Mouse (Mus musculus) T-cell, adult 2 months (primary cell): ENCODE results near the gene Edc3.
"Not testable (repeated sequence)": the region's sequence is repeated elsewhere in the genome, so short reads cannot be mapped to it uniquely, and the experiment has no call there.

Source experiments
- DNase-seq: peaks from one replicate; pipeline ENCODE4 v3.0.0; 2022; ENCODE audit warnings: low spot score

Edc3 gene

DNA sequence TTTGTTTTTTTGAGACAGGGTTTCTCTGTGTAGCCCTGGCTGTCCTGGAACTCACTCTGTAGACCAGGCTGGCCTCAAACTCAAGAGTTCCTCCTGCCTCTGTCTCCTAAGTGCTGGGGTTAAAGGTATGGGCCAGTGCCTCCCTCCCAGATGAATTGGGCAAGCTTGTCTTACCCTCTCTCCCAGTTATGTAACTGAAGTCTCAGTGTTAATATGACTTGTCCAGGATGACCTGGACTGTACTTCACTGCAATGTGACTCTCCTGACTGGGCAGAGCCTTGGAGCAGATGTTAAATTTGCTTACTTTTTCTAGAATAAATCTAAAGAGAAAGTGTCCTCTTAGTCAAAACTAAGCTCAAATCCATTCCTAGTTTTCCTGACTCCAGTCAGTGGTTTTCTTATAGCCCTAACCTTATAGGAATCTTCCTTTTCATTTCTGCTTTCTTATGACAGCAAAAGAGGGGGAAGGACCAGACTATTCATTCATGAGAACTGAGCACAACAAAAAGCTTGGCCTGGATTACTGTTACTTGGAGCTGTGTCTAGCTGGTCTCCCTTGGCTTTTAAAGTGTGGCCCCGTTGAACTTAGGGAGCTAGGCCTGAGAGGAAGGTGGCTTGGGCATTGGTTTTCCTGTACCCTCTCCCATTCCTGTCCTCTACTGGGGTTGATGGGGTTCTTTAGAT is 9.7 kb upstream of the Edc3 start:
- DNase-seq, result no peak

DNA sequence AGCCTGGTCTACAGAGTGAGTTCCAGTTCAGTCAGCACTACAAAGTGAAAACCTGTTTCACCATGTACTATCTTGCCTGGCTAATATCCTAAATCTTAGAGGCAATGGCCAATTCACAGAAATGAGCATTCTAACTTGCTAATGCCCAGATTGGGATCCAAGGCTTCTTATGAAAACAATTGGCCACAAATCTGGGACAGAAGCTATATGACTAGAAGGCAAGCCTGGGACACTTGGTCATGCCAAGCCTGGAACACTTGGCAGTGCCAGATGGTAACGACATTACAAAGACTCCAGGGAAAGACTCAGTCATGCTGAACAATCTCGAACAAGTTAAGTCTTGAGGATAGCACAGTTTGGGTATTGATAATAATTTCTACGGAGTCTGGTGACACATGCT is 1.8 kb upstream of the Edc3 start:
- DNase-seq, result no peak

DNA sequence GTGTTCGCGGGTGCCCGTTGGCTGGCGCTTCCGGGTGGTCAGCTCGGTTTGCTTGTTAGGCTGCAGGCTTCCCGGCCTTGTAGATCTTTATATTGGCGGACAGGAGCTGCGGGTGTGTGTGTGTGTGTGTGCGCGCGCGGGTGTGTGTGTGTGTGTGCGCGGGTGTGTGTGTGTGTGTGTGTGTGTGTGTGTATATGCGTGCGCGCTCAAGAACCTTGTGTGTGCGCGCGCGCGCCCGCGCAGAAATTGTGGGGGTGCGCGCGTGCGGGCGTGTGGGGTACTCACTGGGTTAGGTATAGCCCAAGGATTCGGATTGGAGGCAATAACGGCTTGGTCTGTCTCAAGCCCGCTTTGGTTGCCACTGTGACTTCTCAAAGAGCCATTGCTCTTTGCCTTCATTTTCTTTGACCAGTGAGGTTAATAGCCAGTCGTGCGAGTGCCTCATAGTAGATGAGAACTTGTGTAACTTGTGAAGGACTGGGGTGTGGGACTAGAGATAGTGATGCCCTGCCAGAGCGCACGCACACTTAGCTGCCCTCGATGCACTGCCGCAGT is 457 bp downstream of the Edc3 start:
- DNase-seq, result no peak

DNA sequence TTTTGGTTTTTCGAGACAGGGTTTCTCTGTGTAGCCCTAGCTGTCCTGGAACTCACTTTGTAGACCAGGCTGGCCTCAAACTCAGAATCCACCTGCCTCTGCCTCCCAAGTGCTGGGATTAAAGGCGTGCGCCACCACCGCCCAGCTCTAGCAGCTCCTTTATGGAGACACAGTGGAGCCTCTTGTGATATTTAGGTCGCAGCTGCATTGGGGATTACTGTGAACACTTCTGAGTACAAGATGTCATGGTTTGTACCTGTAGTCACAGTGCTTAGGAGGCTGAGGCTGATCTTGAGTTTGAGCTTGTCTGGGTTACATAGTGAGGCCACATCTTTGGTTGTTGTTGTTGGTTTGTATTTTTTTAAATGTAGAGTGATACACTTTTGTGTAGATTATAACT is 1.9 kb downstream of the Edc3 start:
- DNase-seq, result not testable (repeated sequence)

DNA sequence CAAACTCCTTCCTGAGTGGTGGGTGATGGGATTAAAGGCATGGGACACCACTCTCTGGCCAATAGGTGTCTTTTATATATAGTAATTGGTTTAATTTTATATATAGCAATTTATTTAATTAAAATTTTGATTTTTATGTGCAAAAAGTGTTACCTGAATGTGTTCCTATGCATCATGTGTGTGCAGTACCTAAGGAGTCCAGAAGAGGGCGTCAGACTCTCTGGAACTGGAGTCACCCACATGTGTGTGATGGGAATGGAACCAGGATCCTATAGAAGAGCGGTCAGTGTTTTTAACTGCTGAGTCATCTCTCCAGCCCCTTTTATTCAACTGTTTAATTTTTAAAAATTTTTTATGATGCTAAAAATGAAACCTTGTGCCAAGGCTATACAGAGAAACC is 3.9 kb downstream of the Edc3 start:
- no peak for DNase-seq

DNA sequence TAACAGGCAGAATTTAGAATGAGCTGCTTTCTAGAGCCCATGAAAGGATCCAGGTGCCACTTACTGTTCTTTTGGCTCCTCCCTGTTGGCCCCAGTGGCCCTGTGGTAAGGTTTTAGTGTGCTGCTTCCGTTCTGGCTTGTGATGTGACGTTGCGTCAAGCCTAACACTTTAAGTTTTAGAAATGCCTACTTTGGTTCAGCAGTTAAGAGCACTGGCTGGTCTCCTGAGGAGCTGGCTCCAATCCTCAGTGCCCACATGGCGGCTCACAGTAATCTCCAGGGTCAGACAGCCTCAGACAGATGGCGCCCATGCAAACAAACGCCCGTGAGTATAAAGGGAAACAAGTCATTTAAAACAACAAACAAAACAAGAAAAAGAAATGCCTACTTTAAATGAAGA is 10.1 kb downstream of the Edc3 start:
- no peak for DNase-seq

DNA sequence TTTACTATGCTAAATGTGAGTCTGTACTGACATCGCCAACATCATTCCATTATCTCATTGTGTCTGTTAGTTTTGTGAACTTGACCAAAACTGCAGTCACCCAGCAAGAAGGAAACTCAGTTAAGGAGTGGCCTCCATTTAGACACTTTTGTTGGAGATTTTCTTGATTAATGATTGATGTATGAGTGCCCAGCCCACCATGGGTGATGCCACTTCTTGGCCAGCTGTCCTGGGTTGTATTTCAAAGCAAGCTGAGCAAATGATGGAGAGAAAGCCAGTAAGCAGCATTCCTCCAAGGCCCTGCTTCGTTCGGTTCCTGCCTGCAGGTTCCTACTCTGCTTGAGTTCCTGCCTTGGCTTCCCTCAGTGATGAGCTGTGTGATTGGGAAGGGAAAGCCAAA is 12.4 kb downstream of the Edc3 start:
- no peak for DNase-seq

DNA sequence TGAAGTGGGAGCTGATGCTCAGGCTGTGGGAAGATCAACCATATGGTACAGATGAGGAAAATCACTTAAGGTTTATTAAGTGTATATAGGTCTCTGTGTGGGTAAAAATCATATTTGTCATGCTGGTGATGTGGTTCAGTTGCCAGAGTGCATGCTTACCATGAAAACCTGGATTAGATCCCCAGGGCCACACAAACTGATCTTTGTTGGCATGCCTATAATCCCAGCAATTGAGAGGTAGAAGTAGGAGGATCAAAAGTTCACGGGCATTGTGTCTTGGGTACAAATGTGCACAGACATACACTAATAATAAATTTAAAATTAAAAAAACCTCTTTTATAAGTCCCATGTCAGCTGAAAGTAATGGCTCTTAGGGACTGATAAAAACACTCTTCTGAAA is 14.0 kb downstream of the Edc3 start:
- DNase-seq, result no peak

DNA sequence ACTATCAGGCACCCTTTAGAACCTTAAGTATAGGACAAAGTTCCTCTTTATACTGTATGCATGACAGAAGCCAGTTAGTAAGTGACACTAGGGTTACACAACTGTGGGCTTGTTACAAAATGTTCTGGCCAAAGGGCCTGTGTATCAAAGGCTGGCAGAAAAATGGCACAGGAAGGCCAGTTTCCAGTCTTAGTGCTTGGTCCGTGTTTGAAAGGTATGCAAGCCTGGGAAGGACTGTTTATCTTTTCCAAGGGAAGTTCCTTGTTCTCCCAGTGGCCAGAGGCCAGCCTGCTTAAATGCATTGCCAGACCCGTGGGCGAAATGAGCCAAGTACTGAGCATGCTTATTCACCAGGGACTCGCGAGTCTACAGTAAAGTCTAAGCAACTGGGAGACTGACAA is 15.0 kb downstream of the Edc3 start:
- DNase-seq, result no peak

DNA sequence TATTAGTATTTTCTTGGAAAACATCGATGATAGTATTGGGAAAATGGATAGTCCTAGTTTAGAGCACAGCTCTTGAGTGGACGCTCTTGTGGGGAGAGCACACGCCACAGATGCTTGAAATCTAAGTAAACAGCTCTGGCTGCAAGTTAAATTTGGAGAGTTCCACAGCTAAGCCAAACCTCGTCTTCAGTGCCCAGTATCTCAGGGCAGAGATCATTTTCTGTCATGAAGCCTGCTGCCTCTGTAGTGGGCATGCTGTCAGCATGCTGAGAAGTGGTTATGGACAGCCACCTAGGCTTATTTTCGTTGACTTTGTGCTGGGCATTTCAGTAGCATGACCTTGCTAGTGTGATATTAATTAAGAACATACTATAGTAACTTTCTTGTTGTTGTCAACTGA is 15.5 kb downstream of the Edc3 start:
- no peak for DNase-seq

DNA sequence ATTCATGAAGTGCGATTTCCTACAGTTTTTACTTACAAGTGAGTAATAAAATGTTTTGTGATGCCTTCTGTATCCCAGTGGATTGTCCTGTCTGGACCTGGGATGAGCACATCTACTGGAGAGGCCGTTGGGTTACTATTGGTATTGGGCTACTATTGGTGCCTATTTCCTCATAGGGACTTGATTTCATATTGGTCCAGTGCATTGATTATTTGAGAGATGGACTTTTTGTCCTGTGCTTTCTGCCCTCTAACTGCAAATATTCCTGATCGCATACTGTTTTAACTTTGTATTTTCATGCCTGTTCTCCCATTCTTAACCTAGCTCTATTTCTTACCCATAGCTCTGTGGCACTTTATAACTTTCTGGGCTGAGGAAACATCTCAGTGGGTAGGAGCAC is 16.4 kb downstream of the Edc3 start:
- no peak for DNase-seq

DNA sequence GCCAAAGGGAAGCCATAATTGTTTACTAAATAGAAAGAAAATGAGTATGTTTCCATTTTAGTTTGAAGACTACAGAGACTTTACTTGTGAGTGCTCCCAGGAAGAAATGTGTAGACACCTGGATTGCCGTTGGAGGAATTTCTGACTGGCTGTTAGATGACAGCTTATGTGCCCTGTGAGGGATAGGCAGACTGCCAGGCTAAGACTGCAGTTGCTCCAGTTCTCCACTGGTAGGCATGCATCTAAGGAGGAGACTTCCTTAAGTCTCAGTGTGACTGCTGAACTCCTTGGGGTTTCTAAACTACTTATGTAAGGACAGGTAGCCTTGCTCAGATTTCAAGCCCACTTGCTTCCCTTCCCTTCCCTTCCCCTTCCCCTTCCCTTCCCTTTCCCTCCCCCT is 20.0 kb downstream of the Edc3 start:
- no peak for DNase-seq

DNA sequence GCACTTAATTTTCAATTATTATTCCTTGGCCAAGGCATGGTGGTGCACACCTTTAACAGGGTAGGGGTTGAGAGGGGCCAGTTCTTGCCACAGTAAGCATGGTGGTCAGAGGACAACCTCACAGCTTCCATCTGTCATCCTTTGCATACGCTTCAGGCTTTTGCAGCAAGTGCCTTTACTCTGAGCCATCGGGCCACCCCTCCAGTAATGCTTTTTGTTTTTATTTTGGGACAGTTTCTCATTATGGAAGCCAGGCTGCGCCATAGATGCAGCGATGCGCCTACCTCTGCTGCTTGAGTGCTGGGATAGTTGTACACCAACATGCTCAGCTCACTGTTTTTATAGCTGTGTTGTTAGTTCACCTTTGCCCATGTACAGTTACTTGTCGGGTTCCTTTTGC is 25.3 kb downstream of the Edc3 start:
- no peak for DNase-seq

DNA sequence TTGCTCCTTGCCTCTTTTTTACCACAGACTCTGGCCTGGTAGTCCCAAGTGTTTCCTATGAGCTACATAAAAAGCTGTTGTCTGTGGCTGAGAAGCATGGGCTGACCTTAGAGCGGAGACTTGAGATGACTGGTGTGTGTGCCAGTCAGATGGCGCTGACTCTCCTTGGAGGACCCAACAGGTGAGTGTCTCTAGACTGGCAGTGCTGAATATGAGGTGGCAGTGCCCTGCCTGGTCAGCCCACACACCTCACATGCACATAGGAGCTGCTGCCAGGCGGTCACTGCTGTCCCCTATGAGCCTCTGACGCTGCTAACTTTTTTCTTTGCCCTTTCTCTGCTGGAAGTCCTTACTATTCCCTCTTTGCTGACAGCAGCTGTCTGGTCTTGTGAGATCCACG is 31.5 kb downstream of the Edc3 start:
- no peak for DNase-seq

DNA sequence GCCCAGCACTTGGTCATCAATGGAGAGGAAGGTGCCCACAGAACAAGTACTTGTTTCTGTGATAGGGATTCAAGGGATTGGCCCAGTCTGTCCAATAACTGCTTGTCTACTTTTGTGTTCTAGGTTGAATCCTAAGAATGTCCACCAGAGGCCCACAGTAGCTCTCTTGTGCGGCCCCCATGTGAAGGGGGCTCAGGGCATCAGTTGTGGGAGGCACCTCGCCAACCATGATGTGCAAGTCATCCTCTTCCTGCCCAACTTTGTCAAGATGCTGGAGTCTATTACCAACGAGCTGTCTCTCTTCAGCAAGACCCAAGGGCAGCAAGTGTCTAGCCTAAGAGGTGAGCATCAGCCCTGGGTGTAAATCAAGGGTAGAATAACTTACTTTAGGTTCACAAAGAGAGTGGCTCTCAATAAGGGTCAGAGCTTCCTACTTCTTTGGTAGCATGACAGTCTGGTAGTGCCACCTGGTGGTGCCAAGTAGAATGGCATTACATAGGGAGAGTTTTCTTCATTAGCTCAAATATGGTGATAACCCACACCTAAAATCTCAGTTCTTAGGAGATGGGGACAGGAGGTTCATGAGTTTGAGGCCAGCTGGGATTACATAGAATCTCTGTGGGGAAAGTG is 36.2 kb downstream of the Edc3 start:
- peak; percentile 55 for DNase-seq

DNA sequence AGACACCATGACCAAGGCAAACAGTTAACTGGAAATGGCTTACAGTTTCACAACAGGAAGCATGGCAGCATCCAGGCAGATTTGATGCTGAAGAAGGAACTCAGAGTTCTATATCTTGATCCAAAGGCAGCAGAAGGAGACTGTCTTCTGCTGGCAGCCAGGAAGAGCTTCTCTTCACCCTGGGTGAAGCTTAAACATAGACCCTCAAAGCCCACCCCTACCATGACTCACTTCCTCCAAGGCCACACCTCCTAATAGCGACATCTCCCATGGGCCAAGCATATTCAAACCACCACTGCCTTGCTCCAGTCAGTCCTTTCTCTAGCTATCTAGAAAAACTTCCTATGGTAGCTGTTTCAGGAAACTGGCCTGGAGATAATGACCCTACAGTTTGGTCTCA is 38.7 kb downstream of the Edc3 start:
- no peak for DNase-seq

DNA sequence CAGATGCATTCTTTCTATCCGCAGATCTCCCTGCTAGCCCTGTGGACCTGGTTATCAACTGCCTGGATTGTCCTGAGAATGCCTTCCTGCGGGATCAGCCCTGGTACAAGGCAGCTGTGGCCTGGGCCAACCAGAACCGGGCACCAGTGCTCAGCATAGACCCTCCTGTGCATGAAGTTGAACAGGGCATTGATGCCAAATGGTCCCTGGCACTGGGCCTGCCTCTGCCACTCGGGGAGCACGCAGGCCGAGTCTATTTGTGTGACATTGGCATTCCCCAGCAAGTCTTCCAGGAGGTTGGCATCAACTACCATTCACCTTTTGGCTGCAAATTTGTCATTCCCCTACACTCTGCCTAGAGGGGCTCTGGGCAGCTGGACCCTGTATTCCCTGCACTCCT is 39.8 kb downstream of the Edc3 start:
- no peak for DNase-seq

DNA sequence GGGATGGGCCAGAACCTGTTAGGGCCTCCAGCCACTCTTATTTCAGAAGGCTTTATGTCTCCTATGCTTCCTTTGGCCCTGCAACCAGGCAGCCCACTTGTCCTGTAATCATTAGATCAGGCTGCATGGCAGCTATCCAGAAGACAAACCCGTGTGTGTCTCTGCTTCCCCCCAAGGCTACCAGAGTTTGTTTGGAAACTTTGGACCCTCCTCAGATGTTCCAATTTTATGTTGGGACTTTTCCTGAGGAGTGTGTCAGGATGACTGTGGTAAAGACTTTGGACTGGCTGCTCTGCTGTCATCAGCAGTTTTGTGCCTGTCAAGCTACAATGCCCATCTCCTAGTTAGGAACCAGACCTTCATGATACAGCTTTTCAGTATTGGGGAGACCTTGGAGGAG is 40.5 kb downstream of the Edc3 start:
- no peak for DNase-seq

DNA sequence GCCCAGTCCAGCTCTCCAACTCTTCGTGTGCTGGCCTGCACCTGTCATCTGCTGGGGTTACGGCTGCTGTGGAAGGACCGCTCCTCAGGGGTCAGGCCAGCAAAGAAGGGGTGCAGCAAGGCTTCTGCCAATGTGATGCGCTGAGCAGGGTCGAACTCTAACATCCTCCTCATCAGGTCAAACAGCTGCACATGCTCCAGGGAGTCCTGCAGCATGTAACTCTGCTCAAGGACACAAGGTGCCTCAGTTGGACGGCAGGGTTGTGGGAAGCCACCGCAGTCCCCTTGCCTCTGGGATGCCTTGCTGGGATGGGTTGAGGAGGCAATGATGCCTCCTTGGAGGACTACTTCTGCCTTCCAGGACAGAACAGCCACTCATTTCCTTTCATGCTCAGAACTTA is 42.6 kb downstream of the Edc3 start:
- no peak for DNase-seq

DNA sequence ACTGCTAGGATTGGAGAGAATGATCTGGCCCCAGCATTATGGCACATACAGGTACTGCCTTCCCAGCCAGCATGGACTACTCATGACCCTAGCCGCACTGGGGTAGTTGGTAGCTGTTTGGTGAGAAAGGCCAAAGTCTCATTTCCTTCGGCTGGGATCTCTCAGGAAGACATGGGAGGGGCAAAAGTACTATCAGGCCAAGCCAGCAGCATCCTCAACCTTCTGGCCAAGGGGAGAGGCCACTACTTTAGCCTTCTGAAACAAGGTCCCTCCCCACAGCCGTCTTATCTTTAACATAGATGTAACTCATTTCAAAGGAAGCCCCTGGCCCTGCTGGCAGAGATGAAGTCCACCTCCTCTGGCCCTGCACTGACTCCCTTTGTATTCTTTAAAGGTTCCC is 49.2 kb downstream of the Edc3 start:
- no peak for DNase-seq

DNA sequence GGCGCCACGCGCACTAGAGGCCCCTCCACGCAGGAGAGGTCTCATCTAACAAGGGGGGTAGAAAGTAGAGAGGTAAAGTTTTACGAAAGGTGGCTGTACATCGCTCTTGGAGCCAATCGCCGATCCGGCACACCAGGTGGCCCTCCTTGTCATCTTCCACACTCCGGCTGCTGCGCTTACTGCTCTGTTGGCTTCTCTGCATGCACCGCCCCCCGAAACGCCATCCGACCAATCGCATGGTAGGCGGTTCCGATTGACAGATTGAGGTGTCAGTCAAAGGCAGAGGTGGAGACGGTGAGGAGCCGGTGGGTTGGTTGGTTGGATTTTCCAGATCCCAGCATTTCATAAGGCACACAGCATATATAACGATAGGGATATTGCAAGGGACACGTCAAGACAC is 50.2 kb downstream of the Edc3 start:
- no peak for DNase-seq

DNA sequence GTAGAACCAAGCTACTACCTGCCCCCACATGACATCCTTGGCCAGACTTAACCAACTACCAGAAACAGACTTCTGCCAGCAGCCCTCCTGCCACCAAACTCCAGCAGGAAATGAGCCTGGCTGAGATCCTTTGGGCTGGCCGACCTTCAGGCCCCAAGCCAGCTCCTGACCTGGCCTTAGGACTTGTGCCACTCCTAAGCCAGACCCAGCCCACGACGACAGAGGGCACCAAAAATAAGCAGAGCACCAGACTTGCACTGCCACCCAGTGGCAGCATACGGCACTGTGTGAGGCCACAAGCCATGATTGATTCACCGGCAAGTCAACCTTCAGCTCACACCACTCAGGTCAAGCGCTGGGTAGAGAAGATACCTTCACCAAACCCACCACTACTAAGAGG is 50.9 kb downstream of the Edc3 start:
- DNase-seq, result peak; percentile 62

DNA sequence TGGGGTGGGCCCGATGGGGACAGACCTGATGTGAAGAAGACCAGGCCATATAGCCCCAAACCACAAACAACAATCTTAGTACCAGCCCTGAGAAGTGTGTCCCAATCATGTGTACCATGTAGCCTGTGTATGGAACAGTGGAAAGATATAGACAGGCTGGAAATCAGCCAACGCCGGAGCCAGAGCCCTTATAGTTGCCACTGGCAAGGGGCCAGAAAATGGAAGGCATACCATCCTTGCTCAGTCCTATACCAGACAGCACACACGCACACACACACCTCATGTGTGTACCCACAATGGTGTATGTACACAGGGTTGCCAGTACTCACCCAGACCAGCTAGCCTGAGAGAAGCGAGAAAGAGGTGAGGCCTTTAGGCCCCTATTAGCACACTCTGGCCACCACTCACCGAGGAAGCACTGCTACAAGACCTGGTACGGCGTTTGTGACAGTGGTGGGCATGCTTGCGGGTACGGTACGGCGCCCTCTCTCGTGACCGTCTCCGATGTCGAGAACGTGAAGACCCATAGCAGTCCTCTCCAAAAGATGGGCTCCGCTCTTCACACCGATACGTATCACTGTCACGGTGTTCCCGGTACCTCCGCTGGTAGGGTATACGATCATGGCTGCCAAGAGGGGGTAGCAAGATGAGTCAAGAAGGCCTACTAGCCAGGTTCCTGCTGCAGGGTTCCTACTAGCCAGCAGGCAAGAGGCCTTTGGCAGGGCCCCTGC is 52.2 kb downstream of the Edc3 start:
- no peak for DNase-seq
